Mouse (Mus musculus) liver, embryonic 14.5 days (tissue): Measurements from ENCODE around the gene Klhl32.

Source experiments
- CTCF ChIP-seq: IDR thresholded peaks from 2 replicates; pipeline ENCODE4 v1.5.1; 2016; ENCODE audit warnings: antibody characterized with exemption, low read depth, control low read depth
- EP300 ChIP-seq: IDR thresholded peaks from 2 replicates; pipeline ENCODE4 v1.6.1; 2016; ENCODE audit warnings: antibody characterized with exemption, low read depth

GRCm38 (mm10) chr4:24796229-24796628, 54.7 kb downstream of the Klhl32 start:
- no peak for TF ChIP-seq CTCF
- TF ChIP-seq EP300: no peak
